Mouse (Mus musculus) erythroblast, embryonic 14.5 days (primary cell): ENCODE results near the gene Acacb.

ENCODE experiments used
- GATA1 ChIP-seq: IDR thresholded peaks from 2 replicates; pipeline ENCODE4 v1.6.1; 2012; ENCODE audit warnings: low read length, inconsistent platforms, mixed read lengths
- TAL1 ChIP-seq: IDR thresholded peaks from 3 replicates; pipeline ENCODE4 v1.6.1; 2012; ENCODE audit warnings: low read length, inconsistent platforms, mixed read lengths

DNA sequence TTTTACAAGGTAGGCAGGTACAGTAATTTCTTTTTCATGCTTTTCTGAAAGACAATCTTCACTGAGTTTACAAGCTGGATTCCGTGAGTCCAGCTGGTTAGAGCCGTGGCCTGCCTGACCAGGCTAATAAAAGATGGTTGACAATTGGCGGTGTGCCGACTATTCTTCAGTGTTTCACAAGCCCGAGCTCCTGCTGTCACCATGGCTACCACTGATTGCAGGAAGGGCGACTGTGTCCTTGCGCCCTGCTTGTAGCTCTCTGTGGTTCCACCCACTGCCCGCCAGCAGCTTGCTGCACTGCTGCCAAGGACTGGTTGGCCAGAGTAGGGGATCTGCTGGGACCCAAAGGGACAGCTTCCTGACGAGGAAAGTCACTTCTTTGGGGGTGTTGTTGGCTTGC is 7.2 kb upstream of the Acacb start:
- TF ChIP-seq GATA1 (no peak), TAL1 (no peak)
